Mouse (Mus musculus): ENCODE data around the gene Snap29.
A peak's percentile ranks its signal among the peaks of the same experiment; 100 is the strongest.

DNA sequence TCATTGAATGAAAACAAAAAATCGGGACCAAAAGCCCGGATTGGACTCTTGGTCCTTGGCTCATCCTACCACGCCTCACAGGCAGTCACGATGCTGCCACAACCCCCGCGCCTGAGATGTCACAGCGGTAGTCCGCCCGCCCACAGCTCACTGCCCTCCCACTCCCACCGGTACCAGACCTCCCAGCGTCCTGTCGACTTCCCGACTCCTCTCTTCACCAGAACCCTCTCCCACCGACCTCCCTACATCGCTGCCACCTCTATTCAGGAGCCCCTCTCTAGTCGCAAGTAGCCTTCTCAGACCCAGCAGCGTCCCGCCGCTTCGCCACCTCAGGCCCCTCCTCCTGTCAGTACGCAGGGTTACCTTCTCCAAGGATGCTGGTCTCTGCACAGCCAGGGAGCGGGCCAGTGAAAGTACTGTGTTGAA lies 502 bp upstream of the Snap29 start:
- TF ChIP-seq POLR2A (IDR thresholded peaks at IDR 0.05; ENCODE audit: extremely low read depth, insufficient read depth, low read length) (0 out of 2 replicates have a peak, but pooled peaks have one; percentile 50), CTCF (IDR thresholded peaks at IDR 0.05; ENCODE audit: low read depth, low read length) (no peak)
